In genomic region chr19:4981767-4982166, GRCm38 (mm10) we compare ENCODE assay signal across 9 mouse cellular contexts. TPM values are rescaled to one million over a fixed set of nuclear protein-coding genes. Genes with fewer than 3 reads are reported as not detected.
DNase-seq lines count a peak whose midpoint lies in the region; ATAC-seq and TF ChIP-seq lines count a peak whose summit lies in the region.
"Had no signal": no experiment of that assay in that cellular context is flagged by ENCODE, and none has a peak within 500 bp of the region (broad histone marks: within the 10 kb centered on the region; RNA-seq: fewer than 3 reads in every experiment).

No protein-coding gene starts in this region.

- H3K36me3 ChIP-seq in intestine, postnatal 0 days (ENCODE audit: control insufficient read depth, insufficient read depth): no peaks in the 10 kb centered on the region
- no peaks in the 10 kb centered on the region for H3K36me3 ChIP-seq in intestine, embryonic 16.5 days (ENCODE audit: control insufficient read depth, insufficient read depth, low read length)
- H3K36me3 ChIP-seq in midbrain, embryonic 13.5 days: peaks cover 9% of the 10 kb centered on the region
- H3K36me3 ChIP-seq: lung, embryonic 15.5 days had no signal

- H3K27me3 ChIP-seq in intestine, postnatal 0 days (replicated peaks; ENCODE audit: control insufficient read depth, insufficient read depth, low read length): peaks cover 10% of the 10 kb centered on the region; the same call in 1 of the 2 replicates
- H3K27me3 ChIP-seq in intestine, embryonic 16.5 days (replicated peaks; ENCODE audit: control insufficient read depth, insufficient read depth, low read length): peaks cover 4% of the 10 kb centered on the region; the same call in 1 of the 2 replicates
- peaks cover 43% of the 10 kb centered on the region for H3K27me3 ChIP-seq in midbrain, embryonic 13.5 days

- peak; percentile 84 for TF ChIP-seq CTCF in intestine, postnatal 0 days (IDR thresholded peaks at IDR 0.05; ENCODE audit: low read depth)

- H3K4me1 ChIP-seq in intestine, postnatal 0 days (replicated peaks; ENCODE audit: control insufficient read depth, insufficient read depth, low read length): no peaks in the 10 kb centered on the region
- H3K4me1 ChIP-seq in intestine, embryonic 16.5 days (ENCODE audit: control insufficient read depth, insufficient read depth, low read length): no peaks in the 10 kb centered on the region
- no peaks in the 10 kb centered on the region for H3K4me1 ChIP-seq in midbrain, embryonic 13.5 days (replicated peaks)
- H3K4me1 ChIP-seq: lung, embryonic 15.5 days had no signal

- no peaks in the 10 kb centered on the region for H3K9me3 ChIP-seq in intestine, postnatal 0 days (ENCODE audit: control insufficient read depth)
- no peaks in the 10 kb centered on the region for H3K9me3 ChIP-seq in intestine, embryonic 16.5 days (ENCODE audit: control insufficient read depth, low read length)
- H3K9me3 ChIP-seq in midbrain, embryonic 13.5 days: no peaks in the 10 kb centered on the region
- H3K9me3 ChIP-seq: lung, embryonic 15.5 days had no signal

- peak; percentile 79 for DNase-seq in 416B (ENCODE audit: low read depth)
- peak; percentile 79 for DNase-seq in ES-CJ7 (ENCODE audit: low read depth, low spot score)
- DNase-seq in cerebellum, adult 9-11 months: peak; percentile 68
- peak; percentile 85 for DNase-seq in induced T-regulatory cell, adult 2 months (ENCODE audit: low read depth)

- ATAC-seq in intestine, postnatal 0 days: no peak
- no peak for ATAC-seq in intestine, embryonic 16.5 days
- ATAC-seq in midbrain, embryonic 13.5 days: 0 out of 2 replicates have a peak, but pooled peaks have one; percentile 48
- no peak for ATAC-seq in megakaryocyte-erythroid progenitor cell, adult 5-6 weeks (replicated peaks; ENCODE audit: low FRiP score, low TSS enrichment, poor library complexity, severe bottlenecking)

- no peak overlapping the region for H3K27ac ChIP-seq in intestine, postnatal 0 days (ENCODE audit: low read depth, low read length)
- no peak overlapping the region for H3K27ac ChIP-seq in intestine, embryonic 16.5 days (ENCODE audit: low read length)
- no peak overlapping the region for H3K27ac ChIP-seq in midbrain, embryonic 13.5 days
- H3K27ac ChIP-seq: lung, embryonic 15.5 days had no signal

- no peak overlapping the region for H3K4me3 ChIP-seq in intestine, postnatal 0 days (ENCODE audit: low read depth, low read length)
- no peak overlapping the region for H3K4me3 ChIP-seq in intestine, embryonic 16.5 days (ENCODE audit: low read length)
- H3K4me3 ChIP-seq in midbrain, embryonic 13.5 days (replicated peaks): no peak overlapping the region
- H3K4me3 ChIP-seq: lung, embryonic 15.5 days had no signal

- H3K4me2 ChIP-seq in intestine, postnatal 0 days (replicated peaks; ENCODE audit: low read depth): no peak overlapping the region
- no peak overlapping the region for H3K4me2 ChIP-seq in intestine, embryonic 16.5 days (ENCODE audit: low read depth, low read length)
- H3K4me2 ChIP-seq in midbrain, embryonic 13.5 days (replicated peaks): no peak overlapping the region
- H3K4me2 ChIP-seq: lung, embryonic 15.5 days had no signal

- no peak overlapping the region for H3K9ac ChIP-seq in intestine, postnatal 0 days (ENCODE audit: low read depth, low read length)
- H3K9ac ChIP-seq in intestine, embryonic 16.5 days (ENCODE audit: low read depth, low read length): no peak overlapping the region
- H3K9ac ChIP-seq in midbrain, embryonic 13.5 days (replicated peaks): no peak overlapping the region
- H3K9ac ChIP-seq: lung, embryonic 15.5 days had no signal

RNA-seq across cellular contexts. Expression of gene Npas4, which starts 8.3 kb away (rescaled TPM):
- polyA plus RNA-seq in intestine, postnatal 0 days (2015; fragmentation: Nextera tagmentation; extraction: Ambion mirVana): 0.09 and 0.12 TPM in 2 replicates
- polyA plus RNA-seq in intestine, embryonic 16.5 days (2015; fragmentation: Nextera tagmentation; extraction: Ambion mirVana): 0.13 and 0.22 TPM in 2 replicates
- polyA plus RNA-seq in midbrain, embryonic 13.5 days (2015; fragmentation: Nextera tagmentation; extraction: Ambion mirVana): 0.31 and 0.32 TPM in 2 replicates
- total RNA-seq in megakaryocyte-erythroid progenitor cell, adult 5-6 weeks (2014; fragmentation: Nextera tagmentation): not detected in 2 replicates
- not detected in 2 replicates for total RNA-seq in megakaryocyte-erythroid progenitor cell, adult 5-6 weeks (2017)

RNA-seq across cellular contexts. Expression of gene Mrpl11, which starts 19.8 kb away (rescaled TPM):
- 73.7 and 78.1 TPM in 2 replicates for polyA plus RNA-seq in intestine, postnatal 0 days (2015; fragmentation: Nextera tagmentation; extraction: Ambion mirVana)
- 88.1 and 98.2 TPM in 2 replicates for polyA plus RNA-seq in intestine, embryonic 16.5 days (2015; fragmentation: Nextera tagmentation; extraction: Ambion mirVana)
- 111 and 113 TPM in 2 replicates for polyA plus RNA-seq in midbrain, embryonic 13.5 days (2015; fragmentation: Nextera tagmentation; extraction: Ambion mirVana)
- total RNA-seq in megakaryocyte-erythroid progenitor cell, adult 5-6 weeks (2014; fragmentation: Nextera tagmentation): 58.5 and 60.3 TPM in 2 replicates
- total RNA-seq in megakaryocyte-erythroid progenitor cell, adult 5-6 weeks (2017): 41.4 and 91.0 TPM in 2 replicates

RNA-seq across cellular contexts. Expression of gene Peli3, which starts 38.8 kb away (rescaled TPM):
- 0.46 and 0.89 TPM in 2 replicates for polyA plus RNA-seq in intestine, postnatal 0 days (2015; fragmentation: Nextera tagmentation; extraction: Ambion mirVana)
- polyA plus RNA-seq in intestine, embryonic 16.5 days (2015; fragmentation: Nextera tagmentation; extraction: Ambion mirVana): 1.3 and 1.6 TPM in 2 replicates
- 8.8 and 10.8 TPM in 2 replicates for polyA plus RNA-seq in midbrain, embryonic 13.5 days (2015; fragmentation: Nextera tagmentation; extraction: Ambion mirVana)
- 1.1 TPM in 1 of 2 replicates, not detected in the other for total RNA-seq in megakaryocyte-erythroid progenitor cell, adult 5-6 weeks (2014; fragmentation: Nextera tagmentation)
- total RNA-seq in megakaryocyte-erythroid progenitor cell, adult 5-6 weeks (2017): not detected in 2 replicates

RNA-seq across cellular contexts. Expression of gene Slc29a2, which starts 41.9 kb away (rescaled TPM):
- 1.3 and 1.8 TPM in 2 replicates for polyA plus RNA-seq in intestine, postnatal 0 days (2015; fragmentation: Nextera tagmentation; extraction: Ambion mirVana)
- polyA plus RNA-seq in intestine, embryonic 16.5 days (2015; fragmentation: Nextera tagmentation; extraction: Ambion mirVana): 4.5 and 5.4 TPM in 2 replicates
- polyA plus RNA-seq in midbrain, embryonic 13.5 days (2015; fragmentation: Nextera tagmentation; extraction: Ambion mirVana): 7.8 TPM in 2 replicates
- 9.7 and 14.2 TPM in 2 replicates for total RNA-seq in megakaryocyte-erythroid progenitor cell, adult 5-6 weeks (2014; fragmentation: Nextera tagmentation)
- total RNA-seq in megakaryocyte-erythroid progenitor cell, adult 5-6 weeks (2017): 1.5 and 4.4 TPM in 2 replicates

RNA-seq across cellular contexts. Expression of gene Dpp3, which starts 53.7 kb away (rescaled TPM):
- 59.2 and 60.0 TPM in 2 replicates for polyA plus RNA-seq in intestine, postnatal 0 days (2015; fragmentation: Nextera tagmentation; extraction: Ambion mirVana)
- polyA plus RNA-seq in intestine, embryonic 16.5 days (2015; fragmentation: Nextera tagmentation; extraction: Ambion mirVana): 137 and 138 TPM in 2 replicates
- polyA plus RNA-seq in midbrain, embryonic 13.5 days (2015; fragmentation: Nextera tagmentation; extraction: Ambion mirVana): 143 TPM in 2 replicates
- total RNA-seq in megakaryocyte-erythroid progenitor cell, adult 5-6 weeks (2014; fragmentation: Nextera tagmentation): 53.8 and 62.2 TPM in 2 replicates
- total RNA-seq in megakaryocyte-erythroid progenitor cell, adult 5-6 weeks (2017): 40.7 and 51.4 TPM in 2 replicates
